Mouse (Mus musculus) neural tube, embryonic 12.5 days (tissue): ENCODE measurements around the gene Slc12a8. TPM values are rescaled to one million over a fixed set of nuclear protein-coding genes. Genes with fewer than 3 reads are reported as not detected.
A peak's percentile ranks its signal among the peaks of the same experiment; 100 is the strongest.

Experiments used
- ATAC-seq: fragments of 200-750 bp; cut with Nextera tagmentation; 2 replicates; pipeline ENCODE4 v1.8.0; 2017; ENCODE audit warnings: low read depth, mild to moderate bottlenecking, moderate TSS enrichment, moderate library complexity; ENCODE audit not compliant: low FRiP score
- H3K27ac ChIP-seq: fragments of 300-500 bp; sonication (generic); 2 replicates; pipeline ENCODE4 v1.5.1; 2016
- H3K27me3 ChIP-seq: fragments of 300-500 bp; sonication (generic); replicated peaks from 2 replicates; pipeline ENCODE4 v1.6.1; 2016; ENCODE audit warnings: mild to moderate bottlenecking
- H3K36me3 ChIP-seq: fragments of 300-500 bp; sonication (generic); 2 replicates; pipeline ENCODE4 v1.6.1; 2016; ENCODE audit warnings: mild to moderate bottlenecking
- H3K4me1 ChIP-seq: fragments of 300-500 bp; sonication (generic); 2 replicates; pipeline ENCODE4 v1.6.1; 2016
- H3K4me2 ChIP-seq: fragments of 300-500 bp; sonication (generic); replicated peaks from 2 replicates; pipeline ENCODE4 v1.6.1; 2016; ENCODE audit warnings: mild to moderate bottlenecking
- H3K4me3 ChIP-seq: fragments of 300-500 bp; sonication (generic); 2 replicates; pipeline ENCODE4 v1.5.1; 2016
- H3K9ac ChIP-seq: fragments of 300-500 bp; sonication (generic); 2 replicates; pipeline ENCODE4 v1.6.1; 2016; ENCODE audit warnings: mild to moderate bottlenecking
- H3K9me3 ChIP-seq: fragments of 300-500 bp; sonication (generic); 2 replicates; pipeline ENCODE4 v1.6.1; 2016; ENCODE audit warnings: mild to moderate bottlenecking
- WGBS: fragments of 180-500 bp; shearing (Covaris S2); methylation state at CpG from one replicate; pipeline ENCODE4 v1.1.7; 2016; 5-methylcytosine and 5-hydroxymethylcytosine counted together
- polyA plus RNA-seq: library from polyadenylated mRNA; unstranded; fragments of >200 nt; fragmentation: Nextera tagmentation; extraction: Ambion mirVana; gene quantifications from 2 replicates; pipeline ENCODE4 v1.2.1, GENCODE M21; 2016

The Slc12a8 gene
- polyA plus RNA-seq, 1 experiment from 2014 or later, result 0.58 TPM

GRCm38 (mm10) chr16:33606691-33607532 lies 89.8 kb downstream of the Slc12a8 start:
- peaks cover 8% of the 10 kb centered on the region for H3K4me1 ChIP-seq
- peak overlapping the region; percentile 46; the same call in 1 of the 2 replicates for H3K27ac ChIP-seq
- no peak overlapping the region for H3K9ac ChIP-seq
- no peaks in the 10 kb centered on the region for H3K27me3 ChIP-seq
- peaks cover 3% of the 10 kb centered on the region; the same call in 1 of the 2 replicates for H3K9me3 ChIP-seq
- ATAC-seq, result no peak
- H3K4me3 ChIP-seq, result no peak overlapping the region
- 0 out of 2 replicates have a peak overlapping the region, but pooled peaks have one; percentile 18 for H3K4me2 ChIP-seq
- WGBS, result 42% methylated on average over 8 of the region's 8 CpGs
- no peaks in the 10 kb centered on the region for H3K36me3 ChIP-seq

- Histone ChIP-seq H3K4me2 (no peak overlapping the region), H3K9ac (no peak overlapping the region), H3K27me3 (no peaks in the 10 kb centered on the region), H3K4me1 (peaks cover 8% of the 10 kb centered on the region), H3K36me3 (no peaks in the 10 kb centered on the region), H3K27ac (no peak overlapping the region), H3K9me3 (no peaks in the 10 kb centered on the region), H3K4me3 (no peak overlapping the region)
- no peak for ATAC-seq
- WGBS, result 66% methylated on average over 2 of the region's 2 CpGs
Measured at GRCm38 (mm10) chr16:33609554-33609953, 92.4 kb downstream of the Slc12a8 start.

GRCm38 (mm10) chr16:33610466-33610865 lies 93.3 kb downstream of the Slc12a8 start:
- H3K4me1 ChIP-seq, result peaks cover 8% of the 10 kb centered on the region
- no peak overlapping the region for H3K9ac ChIP-seq
- ATAC-seq, result no peak
- H3K4me2 ChIP-seq, result no peak overlapping the region
- 89% methylated on average over 7 of the region's 7 CpGs for WGBS
- no peak overlapping the region for H3K27ac ChIP-seq
- no peak overlapping the region for H3K4me3 ChIP-seq
- no peaks in the 10 kb centered on the region for H3K27me3 ChIP-seq
- H3K36me3 ChIP-seq, result no peaks in the 10 kb centered on the region
- no peaks in the 10 kb centered on the region for H3K9me3 ChIP-seq

GRCm38 (mm10) chr16:33611291-33611690 lies 94.2 kb downstream of the Slc12a8 start:
- Histone ChIP-seq H3K4me1 (peaks cover 8% of the 10 kb centered on the region), H3K9ac (no peak overlapping the region), H3K36me3 (no peaks in the 10 kb centered on the region), H3K4me3 (no peak overlapping the region), H3K27me3 (no peaks in the 10 kb centered on the region), H3K9me3 (no peaks in the 10 kb centered on the region), H3K4me2 (no peak overlapping the region), H3K27ac (no peak overlapping the region)
- no peak for ATAC-seq
- 82% methylated on average over 8 of the region's 8 CpGs for WGBS

- H3K36me3 ChIP-seq, result no peaks in the 10 kb centered on the region
- no peaks in the 10 kb centered on the region for H3K9me3 ChIP-seq
Measured at GRCm38 (mm10) chr16:33612056-33612770, 95.1 kb downstream of the Slc12a8 start.

GRCm38 (mm10) chr16:33615986-33616385 lies 98.9 kb downstream of the Slc12a8 start:
- no peak overlapping the region for H3K27ac ChIP-seq
- no peaks in the 10 kb centered on the region; the same call in 1 of the 2 replicates for H3K4me1 ChIP-seq
- no peak for ATAC-seq
- no peaks in the 10 kb centered on the region for H3K9me3 ChIP-seq
- H3K4me3 ChIP-seq, result no peak overlapping the region
- WGBS, result 36% methylated on average over 3 of the region's 3 CpGs
- no peaks in the 10 kb centered on the region for H3K36me3 ChIP-seq
- H3K4me2 ChIP-seq, result no peak overlapping the region
- no peaks in the 10 kb centered on the region for H3K27me3 ChIP-seq
- H3K9ac ChIP-seq, result no peak overlapping the region

More at GRCm38 (mm10) chr16:33612056-33612770, 95.1 kb downstream of the Slc12a8 start:
- Histone ChIP-seq H3K4me1 (peaks cover 1% of the 10 kb centered on the region; the same call in 1 of the 2 replicates), H3K4me2 (no peak overlapping the region), H3K9ac (no peak overlapping the region), H3K4me3 (no peak overlapping the region), H3K27ac (no peak overlapping the region), H3K27me3 (no peaks in the 10 kb centered on the region)
- no peak for ATAC-seq
- WGBS, result 90% methylated on average over 6 of the region's 6 CpGs

GRCm38 (mm10) chr16:33621836-33622235 lies 104.7 kb downstream of the Slc12a8 start:
- H3K27ac ChIP-seq, result no peak overlapping the region
- no peaks in the 10 kb centered on the region for H3K9me3 ChIP-seq
- no peaks in the 10 kb centered on the region for H3K36me3 ChIP-seq
- WGBS, result 61% methylated on average over 3 of the region's 3 CpGs
- no peak overlapping the region for H3K4me3 ChIP-seq
- no peaks in the 10 kb centered on the region for H3K4me1 ChIP-seq
- H3K9ac ChIP-seq, result no peak overlapping the region
- H3K4me2 ChIP-seq, result no peak overlapping the region
- H3K27me3 ChIP-seq, result no peaks in the 10 kb centered on the region
- ATAC-seq, result no peak

GRCm38 (mm10) chr16:33624586-33624985 lies 107.5 kb downstream of the Slc12a8 start:
- H3K27ac ChIP-seq, result no peak overlapping the region
- H3K27me3 ChIP-seq, result no peaks in the 10 kb centered on the region
- H3K9ac ChIP-seq, result no peak overlapping the region
- H3K36me3 ChIP-seq, result no peaks in the 10 kb centered on the region
- no peaks in the 10 kb centered on the region for H3K9me3 ChIP-seq
- H3K4me2 ChIP-seq, result no peak overlapping the region
- 91% methylated on average over 9 of the region's 9 CpGs for WGBS
- ATAC-seq, result no peak
- no peaks in the 10 kb centered on the region for H3K4me1 ChIP-seq
- no peak overlapping the region for H3K4me3 ChIP-seq

- H3K27me3 ChIP-seq, result no peaks in the 10 kb centered on the region
- H3K9me3 ChIP-seq, result no peaks in the 10 kb centered on the region
- H3K4me1 ChIP-seq, result no peaks in the 10 kb centered on the region
- no peak for ATAC-seq
- no peak overlapping the region for H3K27ac ChIP-seq
- no peak overlapping the region for H3K9ac ChIP-seq
- 84% methylated on average over 5 of the region's 5 CpGs for WGBS
- H3K4me2 ChIP-seq, result no peak overlapping the region
- H3K36me3 ChIP-seq, result no peaks in the 10 kb centered on the region
- H3K4me3 ChIP-seq, result no peak overlapping the region
Measured at GRCm38 (mm10) chr16:33629539-33629938, 112.4 kb downstream of the Slc12a8 start.

GRCm38 (mm10) chr16:33635836-33636595 lies 118.9 kb downstream of the Slc12a8 start:
- Histone ChIP-seq H3K27me3 (no peaks in the 10 kb centered on the region), H3K9ac (no peak overlapping the region), H3K36me3 (no peaks in the 10 kb centered on the region), H3K4me2 (no peak overlapping the region), H3K4me3 (no peak overlapping the region), H3K4me1 (no peaks in the 10 kb centered on the region), H3K27ac (no peak overlapping the region), H3K9me3 (no peaks in the 10 kb centered on the region)
- no peak for ATAC-seq
- 85% methylated on average over 12 of the region's 12 CpGs for WGBS

GRCm38 (mm10) chr16:33641779-33642178 lies 124.7 kb downstream of the Slc12a8 start:
- Histone ChIP-seq H3K27me3 (no peaks in the 10 kb centered on the region), H3K9me3 (0 out of 2 replicates have a peak, but pooled peaks cover under 1% of the 10 kb centered on the region), H3K27ac (no peak overlapping the region), H3K9ac (no peak overlapping the region), H3K4me2 (no peak overlapping the region), H3K36me3 (no peaks in the 10 kb centered on the region), H3K4me3 (no peak overlapping the region), H3K4me1 (no peaks in the 10 kb centered on the region)
- no peak for ATAC-seq
- 83% methylated on average over 3 of the region's 3 CpGs for WGBS

GRCm38 (mm10) chr16:33653116-33653515 lies 136.0 kb downstream of the Slc12a8 start:
- H3K4me3 ChIP-seq, result no peak overlapping the region
- 90% methylated on average over 6 of the region's 6 CpGs for WGBS

More at GRCm38 (mm10) chr16:33653116-33653515, 136.0 kb downstream of the Slc12a8 start:
- Histone ChIP-seq H3K9me3 (peaks cover 17% of the 10 kb centered on the region; the same call in 1 of the 2 replicates), H3K9ac (no peak overlapping the region), H3K27ac (no peak overlapping the region), H3K36me3 (no peaks in the 10 kb centered on the region), H3K4me1 (no peaks in the 10 kb centered on the region), H3K4me2 (no peak overlapping the region), H3K27me3 (no peaks in the 10 kb centered on the region)
- no peak for ATAC-seq
